Mouse (Mus musculus) frontal cortex, postnatal 14 days (tissue): ENCODE results near the gene Trim10.
"Not testable (repeated sequence)": the region's sequence is repeated elsewhere in the genome, so short reads cannot be mapped to it uniquely, and the experiment has no call there.

Experiments used
- DNase-seq, 2 experiments: peaks; one replicate each; pipeline ENCODE4 v3.0.0; 2022; ENCODE audit warnings: low spot score in 2 of 2

Gene Trim10

DNA sequence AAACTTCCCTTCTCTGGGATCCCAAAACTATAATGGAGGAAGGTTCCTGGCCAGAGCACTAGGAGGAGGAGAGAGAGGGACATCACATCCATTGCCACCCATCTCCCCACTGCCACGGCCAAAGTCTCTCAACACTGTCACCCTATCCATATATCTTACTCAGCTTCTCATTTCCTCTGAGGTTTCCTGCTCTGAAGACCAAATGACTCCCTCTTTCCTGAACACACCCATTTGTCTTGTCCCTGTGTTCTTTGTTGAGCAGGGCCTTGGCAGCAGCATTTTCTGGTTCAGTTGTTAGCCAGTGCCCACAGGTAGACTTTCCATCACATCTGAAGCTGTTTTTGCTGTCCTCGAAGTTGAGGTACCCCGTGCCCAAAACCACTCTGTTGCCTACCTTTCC, 11.2 kb upstream of the Trim10 start:
- no peak for DNase-seq

DNA sequence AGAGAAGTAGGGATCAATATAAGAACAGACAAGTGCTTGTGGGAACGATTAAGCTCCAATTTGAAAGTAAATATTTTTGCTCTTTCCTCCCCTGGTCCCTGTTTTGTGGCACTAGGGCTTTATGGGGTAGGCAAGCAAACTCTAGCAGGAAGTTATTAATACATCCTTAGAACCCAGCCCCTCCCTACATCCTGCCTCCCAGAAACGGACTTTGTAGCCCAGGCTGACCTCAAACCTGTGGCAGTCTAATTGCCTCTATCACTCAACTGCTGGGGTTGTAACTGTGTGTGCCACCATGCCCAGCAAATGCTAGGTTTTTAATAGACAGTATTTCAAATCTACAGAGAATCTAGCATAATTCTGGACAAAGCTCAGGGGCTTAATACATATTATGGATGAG, 7.7 kb upstream of the Trim10 start:
- no peak for DNase-seq

DNA sequence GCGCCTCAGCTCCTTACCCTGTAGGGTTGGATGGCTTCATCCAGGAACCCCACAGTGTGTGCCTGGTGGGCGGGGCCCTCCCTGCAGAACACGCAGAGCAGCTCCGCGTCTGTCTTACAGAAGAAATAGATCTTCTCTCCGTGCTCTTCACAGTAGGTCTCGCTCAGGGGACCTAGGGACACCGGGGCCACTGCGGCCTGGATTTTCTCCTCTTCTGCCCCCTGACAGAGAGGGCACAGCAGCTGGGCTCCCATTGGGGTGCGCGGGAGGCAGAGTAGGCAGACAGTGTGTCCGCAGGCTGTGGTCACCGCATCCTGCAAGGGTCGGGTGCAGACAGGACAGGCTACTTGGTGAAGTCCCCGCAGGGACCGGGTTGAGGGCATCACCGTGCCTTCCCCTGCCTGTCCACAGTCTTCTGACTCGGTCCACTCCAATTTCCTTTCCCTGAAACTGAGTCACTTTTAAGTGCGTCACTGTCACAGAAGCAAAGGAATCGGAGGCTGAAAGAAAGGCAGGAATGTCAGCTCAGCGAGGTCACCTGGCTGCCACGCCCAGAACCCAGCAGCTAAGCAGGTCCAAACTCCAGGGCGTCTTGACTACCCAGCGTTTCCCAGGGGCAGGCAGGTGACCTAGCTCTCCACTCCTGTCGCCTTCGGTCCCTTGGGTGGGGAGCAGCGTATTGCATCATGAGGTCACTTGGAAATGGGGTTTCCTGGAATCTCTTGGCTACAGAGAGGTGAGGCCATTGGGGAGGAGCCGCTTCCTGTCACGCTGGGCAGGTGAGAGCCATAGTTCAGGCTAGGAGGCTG, 2.5 kb upstream of the Trim10 start, which contains the start of gene Trim15:
Gene Trim15, minus strand, starts transcription at position 492 of the 809 bp plus-strand sequence.
- no peak for DNase-seq

DNA sequence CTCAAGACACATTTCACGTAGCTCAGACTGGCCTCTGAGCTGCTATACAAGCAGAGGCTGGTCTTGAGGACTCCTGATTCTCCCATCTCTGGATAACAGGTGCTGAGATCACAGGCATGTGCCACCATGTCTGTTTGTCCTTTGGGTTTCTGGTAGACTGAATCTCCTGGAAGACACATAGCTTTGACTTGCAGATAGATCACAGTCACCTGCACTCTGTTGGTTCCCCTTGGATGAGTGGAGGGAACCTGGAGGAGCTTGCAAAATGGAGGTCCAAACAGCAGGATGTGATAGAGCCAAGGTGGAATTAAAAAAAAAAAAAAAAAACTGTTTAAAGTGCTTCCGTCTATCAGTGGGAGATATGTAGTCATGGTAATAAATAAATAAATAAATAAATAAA, 538 bp upstream of the Trim10 start:
- DNase-seq = no peak

DNA sequence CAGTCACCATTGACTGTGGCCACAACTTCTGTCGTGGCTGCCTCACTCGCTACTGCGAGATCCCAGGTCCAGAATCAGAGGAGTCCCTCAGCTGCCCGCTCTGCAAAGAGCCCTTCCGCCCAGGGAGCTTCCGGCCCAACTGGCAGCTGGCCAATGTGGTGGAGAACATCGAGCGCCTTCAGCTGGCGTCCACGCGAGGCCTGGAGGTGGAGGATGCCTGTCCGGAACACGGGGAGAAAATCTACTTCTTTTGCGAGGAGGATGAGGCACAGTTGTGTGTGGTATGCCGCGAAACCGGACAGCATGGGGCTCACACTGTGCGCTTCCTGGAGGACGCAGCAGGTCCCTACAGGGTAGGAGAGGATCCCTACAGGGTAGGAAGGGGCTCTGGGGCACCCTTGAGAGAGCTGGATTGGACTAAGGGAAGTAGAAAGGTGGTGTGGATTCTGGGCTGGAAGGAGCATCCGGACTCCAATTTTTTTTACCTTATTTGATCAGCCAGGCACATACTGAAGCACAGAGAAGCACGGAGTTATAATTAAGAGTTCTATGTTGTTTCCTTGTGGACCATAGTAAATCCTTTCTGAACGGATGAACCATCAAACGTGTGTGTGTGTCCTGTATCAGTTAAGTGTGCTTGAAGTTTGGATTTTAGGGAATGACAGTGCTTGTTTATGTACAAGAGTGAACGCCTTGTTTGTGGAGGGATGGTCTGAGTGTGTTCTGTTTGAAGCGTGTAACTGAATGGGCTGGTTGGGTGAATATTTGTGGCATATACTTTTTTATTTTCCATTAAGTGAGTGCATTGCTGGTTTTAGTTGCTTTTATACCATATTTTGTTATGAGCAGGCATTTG, 809 bp downstream of the Trim10 start:
- DNase-seq = no peak

DNA sequence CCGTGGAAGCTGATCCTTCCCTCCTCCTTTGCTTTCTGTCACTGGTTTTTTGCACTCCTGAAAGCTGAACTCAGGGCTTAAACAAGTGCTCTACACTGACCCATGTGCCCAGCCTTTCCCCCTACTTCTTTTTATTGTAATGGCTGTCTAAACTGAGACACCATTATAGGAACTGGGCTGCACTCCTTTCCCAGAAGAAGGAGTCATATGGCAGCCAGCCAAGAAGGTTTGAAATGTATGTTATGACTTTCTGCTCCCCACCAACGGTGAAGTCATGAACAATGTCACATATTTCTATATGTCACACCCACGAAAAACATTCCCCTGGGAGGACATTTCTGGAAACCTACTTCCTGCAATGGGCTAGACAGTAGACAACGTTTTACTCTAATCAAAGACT, 5.3 kb downstream of the Trim10 start:
- no peak for DNase-seq

DNA sequence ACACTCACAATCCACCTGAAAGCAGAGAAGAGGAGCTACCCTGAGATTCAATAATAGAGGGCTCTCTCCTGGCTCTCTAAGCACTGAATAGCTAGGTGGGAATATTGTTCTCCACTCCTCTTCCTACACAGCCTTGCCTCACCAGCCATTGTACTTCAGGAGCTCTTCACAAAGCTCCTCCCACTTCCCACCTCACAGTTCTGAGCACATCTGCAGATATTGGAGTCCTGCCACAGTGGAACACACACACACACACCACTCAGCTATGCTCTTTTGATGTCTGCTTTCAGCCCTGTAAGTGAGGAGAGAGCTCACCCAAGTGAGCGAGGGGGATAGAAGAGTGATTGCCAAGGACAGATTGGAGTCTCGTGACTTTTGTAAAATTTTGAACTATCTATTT, 14.0 kb downstream of the Trim10 start:
- DNase-seq = no peak

DNA sequence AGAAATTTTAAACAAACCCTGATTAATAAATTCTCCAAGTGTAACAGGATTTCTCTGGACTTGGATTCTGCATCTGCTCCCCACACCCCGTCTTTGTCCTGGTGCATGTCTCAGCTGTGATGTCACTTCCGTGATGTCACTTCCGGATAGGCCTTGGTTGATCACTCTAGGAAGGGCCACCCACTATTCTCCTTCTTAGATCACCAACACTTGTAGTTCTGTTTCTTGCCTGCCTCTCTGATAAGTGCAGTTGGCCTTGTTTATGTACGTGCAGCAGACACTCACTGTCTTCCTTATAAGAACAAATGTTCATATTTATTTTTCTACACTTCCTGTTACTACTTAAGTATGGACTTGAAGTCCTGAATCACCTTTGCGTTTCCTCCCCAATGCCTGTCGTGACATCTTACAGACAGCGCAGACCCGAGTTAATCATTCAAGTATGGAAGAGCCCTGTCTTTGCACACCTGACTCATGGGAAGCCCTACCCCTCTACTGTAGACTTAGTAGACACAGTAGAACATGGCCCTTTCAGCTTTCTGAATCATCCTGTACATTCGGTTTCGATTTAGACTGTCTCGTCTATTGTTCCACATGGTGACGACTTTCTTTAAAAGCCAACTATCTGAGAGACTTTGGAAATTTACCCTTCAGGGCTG, 15.9 kb downstream of the Trim10 start:
- no peak for DNase-seq

DNA sequence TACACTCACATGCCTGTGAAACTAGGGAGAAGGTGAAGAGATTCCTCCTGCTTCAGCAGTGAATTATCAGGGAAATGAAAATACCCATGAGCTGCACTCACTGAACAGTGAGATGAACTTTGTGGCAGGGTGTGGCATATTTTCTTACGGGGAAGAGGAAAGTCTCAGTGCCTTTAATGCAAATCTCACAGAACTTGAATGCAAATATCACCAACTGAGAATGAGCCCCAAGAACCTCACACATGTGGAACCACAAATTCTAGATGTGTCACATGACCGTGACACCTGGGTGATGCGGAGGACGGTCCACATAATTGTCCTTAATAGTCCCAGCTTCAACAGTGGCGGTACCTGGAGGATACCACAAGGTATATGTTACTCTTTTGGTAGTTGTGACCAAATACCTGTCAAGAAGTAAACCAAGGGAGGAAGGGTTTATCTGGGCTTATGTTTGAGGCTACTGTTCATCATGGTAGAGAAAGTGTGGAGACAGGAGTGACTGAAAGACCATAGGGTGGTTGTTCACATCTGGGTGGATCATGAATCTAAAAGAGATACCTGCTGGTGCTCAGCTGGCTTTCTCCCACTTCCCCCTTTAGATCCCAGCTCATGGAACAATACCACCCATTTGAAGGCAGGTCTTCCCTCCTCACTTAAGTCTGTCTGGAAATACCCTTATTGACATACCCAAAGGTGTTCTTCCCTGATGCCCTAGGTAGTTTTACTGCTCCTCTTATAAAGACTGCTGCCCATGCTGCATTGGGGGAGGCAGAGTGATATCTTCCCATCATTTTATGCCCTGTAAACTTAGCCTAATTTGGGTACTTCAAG, 20.9 kb downstream of the Trim10 start, which contains the start of gene Trim40:
Gene Trim40, minus strand, starts transcription at position 51 of the 831 bp plus-strand sequence.
- DNase-seq = no peak

DNA sequence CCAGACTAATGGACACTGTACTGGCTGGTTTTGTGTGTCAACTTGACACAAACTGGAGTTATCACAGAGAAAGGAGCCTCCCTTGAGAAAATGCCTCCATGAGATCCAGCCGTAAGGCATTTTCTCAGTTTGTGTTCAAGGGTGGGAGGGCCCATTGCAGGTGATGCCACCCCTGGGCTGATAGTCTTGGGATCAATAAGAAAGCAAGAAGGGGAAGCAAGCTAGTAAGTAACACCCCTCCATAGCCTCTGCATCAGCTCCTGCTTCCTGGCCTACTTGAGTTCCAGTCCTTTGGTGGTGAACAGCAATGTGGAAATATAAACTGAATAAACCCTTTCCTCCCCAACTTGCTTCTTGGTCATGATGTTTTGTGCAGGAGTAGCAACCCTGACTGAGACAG, 22.1 kb downstream of the Trim10 start:
- DNase-seq = not testable (repeated sequence)

DNA sequence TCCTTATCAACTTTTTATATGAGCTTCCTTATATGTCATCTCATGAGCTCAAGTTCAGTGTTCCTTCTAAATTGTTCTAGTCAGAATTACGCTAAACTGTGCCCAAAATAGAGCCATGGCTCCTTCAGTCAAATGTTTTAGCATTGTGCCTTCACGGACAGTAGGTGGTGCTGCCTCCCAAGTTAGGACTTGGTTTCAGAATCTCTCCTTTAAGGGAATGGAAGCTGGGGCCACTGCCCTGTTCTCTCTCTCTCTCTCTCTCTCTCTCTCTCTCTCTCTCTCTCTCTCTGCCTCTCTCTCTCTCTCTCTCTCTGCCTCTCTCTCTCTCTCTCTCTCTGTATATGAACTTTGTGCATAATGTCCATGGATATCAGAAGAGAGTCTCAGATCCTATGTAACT, 23.0 kb downstream of the Trim10 start:
- peak in 1 of 2 experiments; percentile 14 for DNase-seq

DNA sequence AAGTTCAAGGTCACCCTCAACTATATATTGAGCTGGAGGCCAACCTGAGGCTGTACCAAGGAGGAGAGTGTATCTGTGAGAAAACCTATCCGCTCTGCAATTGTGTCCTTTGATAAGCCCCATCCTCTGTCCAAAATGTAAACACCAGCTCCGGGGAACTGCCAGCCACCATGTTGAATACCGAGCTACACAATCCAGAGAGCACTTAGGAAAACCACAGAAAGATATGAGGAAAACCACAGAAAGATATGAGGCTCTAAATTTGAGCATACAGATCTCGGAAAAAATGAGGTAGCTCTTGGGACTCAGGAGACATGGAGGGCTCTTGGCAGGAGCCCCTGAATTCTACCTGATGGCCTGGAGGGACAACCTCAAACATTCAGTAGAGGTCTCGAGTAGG, 24.0 kb downstream of the Trim10 start:
- no peak for DNase-seq

DNA sequence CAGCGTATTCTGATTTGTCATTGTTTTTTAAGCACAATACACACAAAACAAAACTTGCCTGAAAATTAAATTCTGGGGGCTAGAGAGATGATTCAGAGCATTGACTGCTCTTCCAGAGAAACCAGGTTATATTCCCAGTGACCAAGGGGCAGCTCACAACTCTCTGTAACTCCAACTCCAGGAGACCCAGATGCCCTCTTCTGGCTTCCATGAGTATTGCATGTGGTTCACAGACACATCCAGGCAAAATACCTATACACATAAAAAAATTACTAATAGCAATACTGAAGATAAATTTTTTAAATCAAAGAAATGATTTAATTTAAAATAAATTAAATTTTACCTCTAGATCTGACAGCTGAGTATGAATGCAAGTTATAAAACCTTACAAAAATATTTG, 27.2 kb downstream of the Trim10 start:
- peak in 1 of 2 experiments; percentile 14 for DNase-seq

DNA sequence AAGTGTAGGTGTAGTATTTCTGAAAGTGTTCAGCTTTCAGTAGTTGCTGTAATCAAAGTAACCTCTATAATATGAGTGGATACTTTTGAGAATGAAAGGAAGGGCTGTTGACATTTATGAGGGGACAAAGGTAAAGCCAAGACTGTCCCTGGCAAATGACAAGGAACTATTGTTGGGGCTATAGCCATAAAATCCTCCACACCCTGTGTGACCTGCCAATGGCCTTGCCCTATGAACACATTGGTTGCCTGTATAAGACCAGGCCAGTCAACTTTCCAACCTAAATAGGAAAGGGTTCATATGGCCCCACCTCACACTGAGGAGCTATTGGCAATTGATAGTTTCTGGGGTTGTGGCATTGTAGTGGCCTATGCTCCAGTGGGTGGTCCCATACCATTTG, 27.7 kb downstream of the Trim10 start:
- DNase-seq = no peak

DNA sequence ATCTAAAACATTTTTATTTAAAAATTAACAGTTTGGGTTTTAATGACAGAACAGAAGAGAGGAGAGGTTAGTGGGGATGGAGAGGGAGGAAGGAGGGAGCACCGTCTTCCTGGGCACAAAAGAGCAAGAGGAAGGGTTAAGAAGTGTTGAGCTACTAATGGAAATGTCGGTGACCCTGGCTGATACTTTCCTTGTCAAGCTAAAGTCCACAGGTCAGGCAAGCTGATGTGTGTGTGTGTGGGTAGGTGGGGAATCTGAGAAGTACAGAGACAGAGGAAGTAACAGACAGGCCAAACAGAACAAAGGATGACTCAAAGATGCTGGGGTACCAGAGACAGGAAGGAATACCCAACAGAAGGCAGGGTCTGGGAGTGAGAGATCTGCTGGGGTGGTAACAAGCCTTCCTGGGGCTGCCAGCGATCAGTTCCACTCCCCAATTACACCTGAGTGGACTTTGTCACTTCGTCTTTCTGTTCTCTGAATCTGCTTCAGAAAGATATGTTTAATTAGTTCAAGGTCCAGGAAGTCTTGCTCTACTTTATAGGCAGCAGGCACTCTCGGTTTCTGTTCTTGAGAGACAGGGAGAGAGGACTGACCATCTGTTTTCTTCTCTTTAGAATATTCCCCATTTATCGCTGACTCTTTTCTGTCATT, 28.3 kb downstream of the Trim10 start, which contains the start of gene Trim31:
Gene Trim31, plus strand, starts transcription at position 567 of the 654 bp plus-strand sequence.
- no peak for DNase-seq

DNA sequence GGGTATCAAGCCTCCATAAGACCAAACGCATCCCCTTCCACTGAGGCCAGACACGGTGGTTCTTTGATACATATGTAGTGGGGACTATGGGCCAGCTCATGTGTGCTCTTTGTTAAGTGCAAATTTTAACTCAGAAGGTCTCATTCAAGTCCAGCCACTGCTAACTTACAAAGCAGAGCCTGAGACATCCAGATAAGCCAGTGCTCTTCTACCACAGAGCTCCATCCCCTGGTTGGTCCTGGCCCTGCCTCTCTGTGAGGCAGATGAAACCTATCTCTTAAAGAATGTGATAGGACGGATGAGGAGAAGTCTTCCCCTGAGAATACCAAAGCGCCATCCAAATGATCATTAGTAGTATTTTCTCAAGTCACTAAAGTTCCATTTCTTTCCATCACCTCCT, 30.0 kb downstream of the Trim10 start:
- DNase-seq = no peak

DNA sequence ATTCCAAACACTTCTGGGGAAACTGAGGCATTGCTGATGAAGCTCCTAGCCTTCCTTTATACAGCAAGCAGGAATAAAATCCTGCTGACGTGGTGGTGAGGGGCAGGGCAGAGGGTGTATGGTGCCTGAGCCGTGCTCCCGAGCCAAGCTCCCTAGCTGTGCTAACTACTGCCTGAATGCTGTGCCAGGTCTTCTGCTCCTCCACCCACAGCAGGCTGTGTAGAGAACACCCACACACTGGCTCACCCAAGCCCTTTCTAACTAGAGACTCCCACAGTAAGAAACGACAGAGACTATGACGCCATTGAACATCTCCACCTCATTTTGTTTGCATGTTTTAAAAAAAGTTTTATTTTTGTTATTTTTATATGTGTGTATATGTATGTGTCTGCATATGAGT, 30.6 kb downstream of the Trim10 start:
- DNase-seq = no peak

DNA sequence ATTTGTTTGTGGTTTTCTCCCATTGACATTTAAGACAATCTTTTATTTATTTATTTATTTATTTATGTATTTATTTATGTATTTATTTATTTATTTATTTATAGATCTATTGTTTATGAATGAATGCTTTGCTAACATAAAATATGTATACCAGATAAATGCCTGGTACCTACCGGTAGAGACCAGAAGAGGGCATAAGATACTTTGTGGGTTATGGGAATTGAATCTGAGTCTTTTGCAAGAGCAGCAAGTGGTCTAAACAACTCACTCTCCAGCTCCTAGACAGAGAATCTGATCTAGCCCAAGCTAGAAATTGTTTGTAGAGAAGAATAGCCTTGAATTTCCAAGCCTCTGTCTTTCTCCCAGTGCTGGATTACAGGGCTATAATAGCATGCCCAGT, 31.3 kb downstream of the Trim10 start:
- DNase-seq = no peak

DNA sequence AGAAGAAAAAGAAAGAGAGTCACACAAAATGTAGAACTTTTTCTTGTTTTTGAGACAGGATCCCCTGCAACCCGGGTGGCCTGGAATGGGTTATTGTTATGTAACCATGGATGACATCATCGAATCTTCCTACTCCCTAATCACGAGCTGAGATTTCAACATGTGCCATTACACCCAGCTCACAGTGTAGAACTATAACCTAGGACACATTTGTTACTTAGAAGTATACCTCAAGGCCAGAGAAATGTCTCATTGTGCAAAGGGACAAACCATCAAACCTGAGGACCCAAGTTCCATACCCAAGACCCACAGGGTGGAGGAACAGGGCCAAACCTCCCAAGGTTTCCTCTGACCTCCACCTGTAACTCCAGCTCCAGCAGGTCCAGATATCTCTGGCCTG, 34.3 kb downstream of the Trim10 start:
- DNase-seq = no peak

DNA sequence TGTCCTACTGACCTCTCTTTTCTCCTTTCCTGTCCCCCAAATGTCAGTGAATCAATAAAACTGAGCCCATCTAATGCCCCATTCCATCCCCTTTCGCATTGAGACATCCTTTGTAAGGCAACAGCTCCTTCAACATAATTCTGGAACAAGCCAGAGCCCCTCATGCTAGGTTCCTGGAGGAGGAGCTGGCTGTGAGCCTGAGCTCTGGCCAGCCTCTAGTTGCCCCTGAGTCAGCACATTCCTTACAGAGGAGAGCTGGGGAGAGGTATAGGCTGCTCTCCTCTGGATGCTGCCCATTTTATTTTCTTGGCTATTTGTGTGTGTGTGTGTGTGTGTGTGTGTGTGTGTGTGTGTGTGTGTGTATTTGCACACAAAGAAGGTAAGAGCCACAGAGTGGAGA, 38.9 kb downstream of the Trim10 start:
- no peak for DNase-seq

DNA sequence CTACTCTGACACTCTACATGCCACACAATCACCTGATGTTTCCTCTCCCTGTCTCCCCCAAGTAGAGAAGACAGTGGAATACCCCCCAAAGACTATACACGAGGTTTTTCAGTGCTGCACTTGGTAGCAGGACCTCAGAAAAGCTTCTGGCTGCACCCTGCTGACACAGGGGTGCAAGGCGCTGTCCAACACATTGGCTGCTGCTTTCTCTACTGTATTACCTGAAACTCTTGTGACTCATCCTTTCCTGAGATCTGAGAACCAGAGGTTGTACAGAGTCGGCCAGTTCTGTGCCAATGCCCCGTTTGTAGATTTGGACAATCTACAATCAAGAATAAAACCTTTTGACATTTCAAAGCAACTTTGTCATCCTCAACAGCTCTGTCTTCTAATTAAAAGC, 40.4 kb downstream of the Trim10 start:
- DNase-seq = no peak
